Mouse (Mus musculus) lung, adult 2 months (tissue): ENCODE results near the gene Dnah10. TPM values are rescaled to one million over a fixed set of nuclear protein-coding genes. Genes with fewer than 3 reads are reported as not detected.

Experiments
- DNase-seq: peaks from one replicate; pipeline ENCODE4 v3.0.0; 2022
- H3K4me1 ChIP-seq: fragments of 200-500 bp; 2 replicates; pipeline ENCODE4 v1.6.1; 2011; ENCODE audit warnings: low read length; ENCODE audit not compliant: control insufficient read depth, insufficient read depth
- H3K4me3 ChIP-seq: fragments of 200-500 bp; replicated peaks from 2 replicates; pipeline ENCODE3; 2011; ENCODE audit warnings: low read depth, mild to moderate bottlenecking, control low read depth, low read length; ENCODE audit errors: extremely low read depth
- CTCF ChIP-seq: fragments of 200-500 bp; IDR thresholded peaks from 2 replicates; pipeline ENCODE4 v1.5.1; 2011; ENCODE audit warnings: mild to moderate bottlenecking, low read length, control low read depth; ENCODE audit not compliant: insufficient read depth
- POLR2A ChIP-seq: fragments of 200-500 bp; IDR thresholded peaks from 2 replicates; pipeline ENCODE4 v1.6.1; 2011; ENCODE audit warnings: low read depth, mild to moderate bottlenecking, control low read depth, low read length, borderline replicate concordance; ENCODE audit errors: extremely low read depth
- WGBS: fragments of 180-500 bp; shearing (Covaris S2); methylation state at CpG from one replicate; pipeline ENCODE4 v1.1.7; 2018; 5-methylcytosine and 5-hydroxymethylcytosine counted together
- polyA plus RNA-seq: library from polyadenylated mRNA; depleted of rRNA; stranded (reverse); fragments of >200 nt; gene quantifications from 2 replicates; pipeline ENCODE4 v1.2.3, GENCODE M21; 2012

Gene Dnah10
- polyA plus RNA-seq, 1 experiment = 6.5 TPM

DNA sequence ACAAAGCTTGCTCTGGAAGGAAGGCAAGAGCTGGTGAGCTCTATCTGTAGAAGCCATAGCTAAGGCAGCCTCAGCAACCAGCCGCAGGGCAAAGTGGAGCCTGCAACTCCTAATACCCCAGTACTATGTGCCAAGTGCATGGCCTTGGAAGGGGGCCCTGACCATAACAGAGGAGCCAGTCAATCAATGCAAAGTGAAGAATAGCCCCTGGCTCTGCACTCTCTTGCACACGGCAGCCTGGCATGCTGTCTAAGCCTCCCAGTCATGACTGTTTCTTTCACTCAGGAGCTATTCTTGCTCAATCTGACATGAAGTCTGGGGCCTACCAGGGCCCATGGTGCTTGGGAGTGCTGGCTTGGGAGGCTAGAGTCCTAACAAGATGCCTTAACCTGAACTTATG, 115.8 kb downstream of the Dnah10 start:
- 65% methylated on average over 2 of the region's 2 CpGs for WGBS
- TF ChIP-seq CTCF = no peak
- no peak for TF ChIP-seq POLR2A

DNA sequence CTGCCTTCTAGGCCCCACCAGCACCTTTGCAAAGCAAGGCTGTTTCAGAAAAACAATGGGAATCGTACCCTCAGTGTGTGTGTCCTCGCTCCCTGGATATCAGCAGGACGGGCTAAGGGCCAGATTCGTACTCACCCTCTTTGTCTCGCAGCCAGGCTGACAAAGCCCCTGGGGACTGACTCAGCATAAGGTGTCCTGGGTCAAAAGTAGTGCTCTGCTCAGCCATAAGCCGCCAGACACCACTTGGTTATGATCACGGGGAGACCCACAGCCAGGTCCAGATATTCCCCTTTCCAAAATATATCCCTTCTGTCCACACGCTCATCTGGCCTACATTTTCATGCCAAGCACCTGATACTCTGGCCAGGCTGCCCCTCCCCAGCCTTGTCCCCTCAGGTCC, 118.5 kb downstream of the Dnah10 start:
- no peak for DNase-seq
- no peak overlapping the region for H3K4me3 ChIP-seq
- 75% methylated on average over 8 of the region's 8 CpGs for WGBS
- no peak for TF ChIP-seq POLR2A
- no peaks in the 10 kb centered on the region for H3K4me1 ChIP-seq

More for the DNA sequence above, 115.8 kb downstream of the Dnah10 start:
- Histone ChIP-seq H3K4me1 (no peaks in the 10 kb centered on the region), H3K4me3 (no peak overlapping the region)
- no peak for DNase-seq

DNA sequence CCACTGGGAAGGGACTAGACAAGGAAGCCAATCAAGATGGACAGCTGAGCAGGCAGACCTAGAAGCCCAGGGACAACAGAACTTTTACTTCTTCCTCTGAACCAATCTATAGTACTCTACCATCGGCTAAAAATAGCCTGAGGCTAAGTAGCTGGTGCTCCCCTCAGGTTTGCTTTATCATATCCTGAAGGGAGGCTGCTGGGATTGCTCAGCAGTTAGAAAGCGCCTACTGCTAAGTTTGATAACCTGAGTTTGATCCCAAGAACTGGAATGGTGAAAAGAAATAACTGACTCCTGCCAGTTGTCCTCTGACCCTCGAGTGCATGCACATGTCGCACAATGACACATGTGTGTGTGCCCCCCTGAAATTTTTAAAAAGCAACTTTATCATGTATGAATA, 120.0 kb downstream of the Dnah10 start:
- TF ChIP-seq CTCF (no peak), POLR2A (no peak)
- no peak overlapping the region for H3K4me3 ChIP-seq
- DNase-seq = no peak
- no peaks in the 10 kb centered on the region for H3K4me1 ChIP-seq
- WGBS = 56% methylated on average over 4 of the region's 4 CpGs

GRCm38 (mm10) chr5:124847014-124847413, 122.1 kb downstream of the Dnah10 start:
- Histone ChIP-seq H3K4me3 (no peak overlapping the region), H3K4me1 (no peaks in the 10 kb centered on the region)
- no peak for DNase-seq
- TF ChIP-seq POLR2A = no peak
- no peak for TF ChIP-seq CTCF
- 77% methylated on average over 1 of the region's 1 CpGs for WGBS

GRCm38 (mm10) chr5:124848994-124849393, 124.1 kb downstream of the Dnah10 start:
- Histone ChIP-seq H3K4me1 (no peaks in the 10 kb centered on the region), H3K4me3 (no peak overlapping the region)
- DNase-seq = no peak
- 78% methylated on average over 3 of the region's 3 CpGs for WGBS
- no peak for TF ChIP-seq CTCF
- TF ChIP-seq POLR2A = no peak

DNA sequence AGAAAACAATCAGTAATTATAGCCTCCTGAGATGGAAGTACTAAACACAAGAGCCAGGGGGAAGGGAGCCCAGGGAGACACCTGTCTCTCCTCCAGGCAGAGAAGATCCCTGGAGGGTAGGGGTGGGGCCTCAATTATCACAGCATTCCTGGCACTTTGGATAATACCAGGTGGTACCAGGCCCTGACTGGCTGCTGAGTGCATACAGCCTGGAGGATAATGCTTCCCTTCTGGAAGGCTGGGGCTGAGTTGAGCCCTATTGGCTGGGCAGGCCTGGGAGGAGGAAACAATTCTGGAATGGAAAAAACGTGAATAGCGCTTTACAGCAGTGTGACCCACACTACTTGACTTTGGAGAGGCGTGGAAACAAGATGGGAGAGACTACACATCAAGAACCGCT, 126.7 kb downstream of the Dnah10 start:
- Histone ChIP-seq H3K4me1 (no peaks in the 10 kb centered on the region), H3K4me3 (no peak overlapping the region)
- DNase-seq = no peak
- WGBS = 56% methylated on average over 4 of the region's 4 CpGs
- no peak for TF ChIP-seq POLR2A
- no peak for TF ChIP-seq CTCF

GRCm38 (mm10) chr5:124852294-124852693, 127.4 kb downstream of the Dnah10 start:
- WGBS = 34% methylated on average over 2 of the region's 2 CpGs
- H3K4me3 ChIP-seq = no peak overlapping the region
- no peak for TF ChIP-seq CTCF
- no peak for TF ChIP-seq POLR2A
- DNase-seq = no peak
- no peaks in the 10 kb centered on the region for H3K4me1 ChIP-seq

GRCm38 (mm10) chr5:124853079-124853478, 128.2 kb downstream of the Dnah10 start:
- TF ChIP-seq POLR2A = no peak
- TF ChIP-seq CTCF = no peak
- Histone ChIP-seq H3K4me3 (no peak overlapping the region), H3K4me1 (no peaks in the 10 kb centered on the region)
- no peak for DNase-seq
- WGBS = 78% methylated on average over 2 of the region's 2 CpGs

DNA sequence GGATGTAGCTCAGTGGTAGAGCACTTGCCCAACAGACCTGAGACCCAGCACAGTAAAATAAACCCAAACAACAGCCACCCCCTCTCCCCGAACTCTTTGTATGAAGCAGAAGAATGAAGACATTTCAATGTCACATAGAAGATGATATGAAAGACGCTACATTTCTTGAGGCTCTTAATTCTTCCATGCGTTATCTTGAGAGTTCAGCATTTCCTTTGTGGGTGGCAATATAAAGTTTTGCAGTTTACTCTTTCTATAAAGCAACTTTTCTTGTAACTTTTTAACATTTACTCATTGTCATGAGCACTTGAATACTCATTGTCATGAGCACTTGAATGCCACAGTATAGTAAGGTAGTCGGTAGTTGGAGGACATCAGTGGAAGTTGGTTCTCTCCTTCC, 129.3 kb downstream of the Dnah10 start:
- 86% methylated on average over 4 of the region's 4 CpGs for WGBS
- no peak overlapping the region for H3K4me3 ChIP-seq
- no peak for DNase-seq
- H3K4me1 ChIP-seq = no peaks in the 10 kb centered on the region
- TF ChIP-seq CTCF (no peak), POLR2A (no peak)

DNA sequence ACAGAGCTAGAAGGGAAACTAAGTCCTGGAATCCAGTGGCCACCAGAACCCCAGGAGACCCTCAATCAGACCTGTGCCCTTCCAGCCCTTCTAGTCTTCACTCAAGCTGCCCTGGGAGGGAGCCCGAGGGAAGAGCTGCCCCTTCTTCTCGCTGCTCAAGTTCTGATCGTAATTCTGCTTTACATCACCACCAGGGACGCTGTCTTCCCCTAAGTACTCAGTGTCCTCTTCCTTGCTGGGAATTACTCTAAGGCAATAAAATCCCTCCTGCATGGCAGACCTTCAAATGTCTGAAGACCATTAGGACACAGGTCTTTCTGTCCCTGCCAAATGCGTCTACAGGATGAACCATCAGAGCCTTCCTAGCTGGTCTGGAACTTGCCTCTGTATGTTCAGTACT, 135.1 kb downstream of the Dnah10 start:
- no peak overlapping the region for H3K4me3 ChIP-seq
- TF ChIP-seq CTCF (no peak), POLR2A (no peak)
- WGBS = 28% methylated on average over 5 of the region's 5 CpGs
- no peak for DNase-seq
- peaks cover 5% of the 10 kb centered on the region; the same call in 1 of the 2 replicates for H3K4me1 ChIP-seq

DNA sequence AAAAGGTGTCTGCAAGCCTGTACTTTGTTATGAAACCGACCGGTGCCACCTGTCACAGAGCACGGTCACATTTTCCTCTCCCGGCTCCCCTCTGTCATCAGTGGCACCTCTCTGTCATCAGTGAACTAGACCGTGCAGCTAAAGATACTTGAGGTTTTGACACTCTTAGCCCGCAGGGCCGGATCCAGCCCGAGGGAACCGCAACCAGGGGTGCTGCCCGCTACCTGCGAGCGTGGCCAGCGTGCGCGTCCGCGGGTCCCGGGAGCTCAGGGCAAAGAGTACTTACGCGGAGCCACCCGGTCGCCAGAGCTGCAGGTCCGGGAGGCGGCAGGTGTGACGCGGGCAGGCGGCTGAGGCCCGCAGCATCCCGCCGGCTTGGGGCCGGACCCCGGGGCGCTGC, 136.6 kb downstream of the Dnah10 start:
- Histone ChIP-seq H3K4me1 (peaks cover 5% of the 10 kb centered on the region; the same call in 1 of the 2 replicates), H3K4me3 (peak overlapping the region; percentile 38)
- under 1% methylated on average over 33 of the region's 33 CpGs for WGBS
- DNase-seq = peak; percentile 44
- TF ChIP-seq POLR2A (no peak), CTCF (no peak)
